Mouse (Mus musculus): ENCODE measurements around the gene B4galt2. TPM values are rescaled to one million over a fixed set of nuclear protein-coding genes. Genes with fewer than 3 reads are reported as not detected.

B4galt2 gene
- polyA plus RNA-seq, 1 experiment: 37.7 TPM

DNA sequence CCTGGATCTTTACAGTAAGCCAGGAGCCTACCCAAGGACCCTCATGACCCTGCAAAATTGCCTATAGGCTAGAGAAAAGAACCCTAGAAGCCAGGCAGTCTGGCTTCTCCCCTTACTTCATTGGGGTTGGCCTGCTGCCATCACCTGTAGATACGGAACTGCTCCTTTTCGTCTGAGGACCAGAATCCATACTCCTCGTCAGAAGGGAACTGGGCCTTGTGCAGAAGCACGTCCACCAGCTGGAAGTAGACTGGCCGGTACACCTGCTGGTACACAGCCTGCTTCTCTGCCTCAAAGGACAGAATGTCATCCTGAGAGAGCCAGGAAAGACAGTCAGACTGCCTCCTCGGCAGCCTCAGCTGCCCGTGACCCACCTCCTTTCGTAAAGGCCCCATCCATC is 21.5 kb upstream of the B4galt2 start:
- peaks cover 18% of the 10 kb centered on the region for H3K79me3 ChIP-seq (ENCODE audit: low read depth)
- H3K79me2 ChIP-seq (ENCODE audit: control insufficient read depth, insufficient read depth): peaks cover 25% of the 10 kb centered on the region
- no peak for TF ChIP-seq MAX (IDR thresholded peaks at IDR 0.05)
- H3K27me3 ChIP-seq (ENCODE audit: control insufficient read depth, insufficient read depth, insufficient read length): no peaks in the 10 kb centered on the region
- no peak overlapping the region for H3ac ChIP-seq (ENCODE audit: control insufficient read depth, insufficient read length, low read depth)
- H3K36me3 ChIP-seq (ENCODE audit: control insufficient read depth, insufficient read depth): peaks cover 72% of the 10 kb centered on the region
- H3K4me3 ChIP-seq (ENCODE audit: insufficient read depth, poor library complexity, severe bottlenecking): no peak overlapping the region

GRCm38 (mm10) chr4:117904094-117904493 is 20.8 kb upstream of the B4galt2 start:
- Histone ChIP-seq H3K79me3 (ENCODE audit: low read depth) (peaks cover 13% of the 10 kb centered on the region), H3ac (ENCODE audit: control insufficient read depth, insufficient read length, low read depth) (no peak overlapping the region), H3K79me2 (ENCODE audit: control insufficient read depth, insufficient read depth) (peaks cover 18% of the 10 kb centered on the region), H3K27me3 (ENCODE audit: control insufficient read depth, insufficient read depth, insufficient read length) (no peaks in the 10 kb centered on the region), H3K4me3 (ENCODE audit: insufficient read depth, poor library complexity, severe bottlenecking) (no peak overlapping the region), H3K36me3 (ENCODE audit: control insufficient read depth, insufficient read depth) (peaks cover 76% of the 10 kb centered on the region)
- TF ChIP-seq CTCF (IDR thresholded peaks at IDR 0.05; ENCODE audit: control insufficient read depth, insufficient read depth, insufficient read length): no peak
- no peak for TF ChIP-seq MYOD1 (IDR thresholded peaks at IDR 0.05; ENCODE audit: control insufficient read depth, insufficient read length, low read depth)
- no peak for TF ChIP-seq FOSL1 (IDR thresholded peaks at IDR 0.05; ENCODE audit: insufficient read depth, low read length, poor library complexity, severe bottlenecking)
- TF ChIP-seq USF1 (IDR thresholded peaks at IDR 0.05; ENCODE audit: low read depth): no peak
- no peak for TF ChIP-seq CEBPB (IDR thresholded peaks at IDR 0.05; ENCODE audit: low read depth)
- TF ChIP-seq MYOG (IDR thresholded peaks at IDR 0.05; ENCODE audit: control insufficient read depth, extremely low read depth, insufficient read length): no peak
- TF ChIP-seq MAX (IDR thresholded peaks at IDR 0.05): no peak

GRCm38 (mm10) chr4:117898111-117898510 is 14.8 kb upstream of the B4galt2 start:
- Histone ChIP-seq H3K4me3 (ENCODE audit: insufficient read depth, poor library complexity, severe bottlenecking) (no peak overlapping the region), H3K27me3 (ENCODE audit: control insufficient read depth, insufficient read depth, insufficient read length) (no peaks in the 10 kb centered on the region), H3ac (ENCODE audit: control insufficient read depth, insufficient read length, low read depth) (no peak overlapping the region), H3K79me3 (ENCODE audit: low read depth) (no peaks in the 10 kb centered on the region), H3K79me2 (ENCODE audit: control insufficient read depth, insufficient read depth) (no peaks in the 10 kb centered on the region), H3K36me3 (ENCODE audit: control insufficient read depth, insufficient read depth) (peaks cover 87% of the 10 kb centered on the region)
- no peak for TF ChIP-seq CEBPB (IDR thresholded peaks at IDR 0.05; ENCODE audit: low read depth)
- TF ChIP-seq MYOD1 (IDR thresholded peaks at IDR 0.05; ENCODE audit: control insufficient read depth, insufficient read length, low read depth): no peak
- no peak for TF ChIP-seq USF1 (IDR thresholded peaks at IDR 0.05; ENCODE audit: low read depth)
- no peak for TF ChIP-seq FOSL1 (IDR thresholded peaks at IDR 0.05; ENCODE audit: insufficient read depth, low read length, poor library complexity, severe bottlenecking)
- TF ChIP-seq CTCF (IDR thresholded peaks at IDR 0.05; ENCODE audit: control insufficient read depth, insufficient read depth, insufficient read length): no peak
- no peak for TF ChIP-seq MYOG (IDR thresholded peaks at IDR 0.05; ENCODE audit: control insufficient read depth, extremely low read depth, insufficient read length)
- no peak for TF ChIP-seq MAX (IDR thresholded peaks at IDR 0.05)

DNA sequence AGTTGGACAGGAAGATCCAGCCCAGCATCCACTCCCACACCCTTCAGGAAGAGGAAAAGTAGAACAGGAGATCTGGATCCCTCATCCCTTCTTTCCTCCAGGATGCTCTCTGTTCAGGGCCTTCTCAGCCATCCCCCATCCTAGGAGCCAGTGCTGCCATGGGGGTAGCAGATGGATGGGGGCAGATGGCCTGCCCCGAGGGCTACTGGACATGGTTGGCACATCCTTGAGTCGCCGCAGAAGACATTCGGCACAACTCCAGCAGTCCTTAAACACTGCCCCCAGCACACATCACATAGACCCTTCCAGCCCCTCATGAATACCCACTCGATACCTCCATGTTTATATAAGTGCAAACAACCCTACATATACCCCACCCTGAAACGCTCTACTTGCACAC is 12.7 kb upstream of the B4galt2 start:
- H3K27me3 ChIP-seq (ENCODE audit: control insufficient read depth, insufficient read depth, insufficient read length): no peaks in the 10 kb centered on the region
- H3K79me2 ChIP-seq (ENCODE audit: control insufficient read depth, insufficient read depth): peaks cover 8% of the 10 kb centered on the region
- no peak overlapping the region for H3K4me3 ChIP-seq (ENCODE audit: insufficient read depth, poor library complexity, severe bottlenecking)
- no peak for TF ChIP-seq CTCF (IDR thresholded peaks at IDR 0.05; ENCODE audit: control insufficient read depth, insufficient read depth, insufficient read length)
- TF ChIP-seq MYOG (IDR thresholded peaks at IDR 0.05; ENCODE audit: control insufficient read depth, extremely low read depth, insufficient read length): no peak
- no peak for TF ChIP-seq MAX (IDR thresholded peaks at IDR 0.05)
- peaks cover under 1% of the 10 kb centered on the region for H3K79me3 ChIP-seq (ENCODE audit: low read depth)
- peaks cover 66% of the 10 kb centered on the region for H3K36me3 ChIP-seq (ENCODE audit: control insufficient read depth, insufficient read depth)
- H3ac ChIP-seq (ENCODE audit: control insufficient read depth, insufficient read length, low read depth): no peak overlapping the region

DNA sequence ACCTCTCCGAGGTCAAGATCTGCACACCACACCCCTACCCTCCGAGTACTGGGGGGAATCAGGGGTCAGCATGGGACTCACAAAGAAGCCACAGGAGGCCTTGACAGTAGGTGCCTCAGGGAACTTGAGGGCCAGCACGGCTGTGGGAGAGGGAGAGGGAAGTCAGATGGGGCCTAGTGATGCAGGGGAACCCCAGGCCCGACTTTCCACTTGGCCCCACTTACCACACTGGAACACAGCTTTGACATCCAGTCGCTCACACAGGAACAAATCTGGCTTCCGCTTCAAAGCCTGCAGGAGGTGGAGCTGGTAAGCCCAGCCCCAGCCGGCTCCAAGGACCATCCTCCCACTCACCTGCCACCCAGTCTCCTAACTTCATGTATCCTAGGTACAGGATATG is 12.1 kb upstream of the B4galt2 start:
- H3K79me3 ChIP-seq (ENCODE audit: low read depth): peaks cover 4% of the 10 kb centered on the region
- H3K36me3 ChIP-seq (ENCODE audit: control insufficient read depth, insufficient read depth): peaks cover 59% of the 10 kb centered on the region
- H3K27me3 ChIP-seq (ENCODE audit: control insufficient read depth, insufficient read depth, insufficient read length): no peaks in the 10 kb centered on the region
- TF ChIP-seq MYOD1 (IDR thresholded peaks at IDR 0.05; ENCODE audit: control insufficient read depth, insufficient read length, low read depth): no peak
- TF ChIP-seq USF1 (IDR thresholded peaks at IDR 0.05; ENCODE audit: low read depth): no peak
- TF ChIP-seq MAX (IDR thresholded peaks at IDR 0.05): no peak
- no peak for TF ChIP-seq CTCF (IDR thresholded peaks at IDR 0.05; ENCODE audit: control insufficient read depth, insufficient read depth, insufficient read length)
- no peak for TF ChIP-seq CEBPB (IDR thresholded peaks at IDR 0.05; ENCODE audit: low read depth)
- TF ChIP-seq FOSL1 (IDR thresholded peaks at IDR 0.05; ENCODE audit: insufficient read depth, low read length, poor library complexity, severe bottlenecking): no peak
- TF ChIP-seq MYOG (IDR thresholded peaks at IDR 0.05; ENCODE audit: control insufficient read depth, extremely low read depth, insufficient read length): no peak
- H3ac ChIP-seq (ENCODE audit: control insufficient read depth, insufficient read length, low read depth): no peak overlapping the region
- peaks cover 15% of the 10 kb centered on the region for H3K79me2 ChIP-seq (ENCODE audit: control insufficient read depth, insufficient read depth)
- no peak overlapping the region for H3K4me3 ChIP-seq (ENCODE audit: insufficient read depth, poor library complexity, severe bottlenecking)

- Histone ChIP-seq H3K4me3 (ENCODE audit: insufficient read depth, poor library complexity, severe bottlenecking) (no peak overlapping the region), H3K79me3 (ENCODE audit: low read depth) (peaks cover 4% of the 10 kb centered on the region), H3K79me2 (ENCODE audit: control insufficient read depth, insufficient read depth) (peaks cover 16% of the 10 kb centered on the region), H3ac (ENCODE audit: control insufficient read depth, insufficient read length, low read depth) (no peak overlapping the region), H3K27me3 (ENCODE audit: control insufficient read depth, insufficient read depth, insufficient read length) (no peaks in the 10 kb centered on the region), H3K36me3 (ENCODE audit: control insufficient read depth, insufficient read depth) (peaks cover 52% of the 10 kb centered on the region)
- TF ChIP-seq MAX (IDR thresholded peaks at IDR 0.05) (no peak), FOSL1 (IDR thresholded peaks at IDR 0.05; ENCODE audit: insufficient read depth, low read length, poor library complexity, severe bottlenecking) (no peak), CTCF (IDR thresholded peaks at IDR 0.05; ENCODE audit: control insufficient read depth, insufficient read depth, insufficient read length) (no peak), CEBPB (IDR thresholded peaks at IDR 0.05; ENCODE audit: low read depth) (no peak), MYOD1 (IDR thresholded peaks at IDR 0.05; ENCODE audit: control insufficient read depth, insufficient read length, low read depth) (no peak), USF1 (IDR thresholded peaks at IDR 0.05; ENCODE audit: low read depth) (no peak), MYOG (IDR thresholded peaks at IDR 0.05; ENCODE audit: control insufficient read depth, extremely low read depth, insufficient read length) (no peak)
Measured at GRCm38 (mm10) chr4:117894601-117895000, 11.3 kb upstream of the B4galt2 start.

Data from C2C12 (cell line).